Mouse (Mus musculus): ENCODE measurements around the gene Cyp2d22. TPM values are rescaled to one million over a fixed set of nuclear protein-coding genes. Genes with fewer than 3 reads are reported as not detected.
"Not testable (repeated sequence)": the region's sequence is repeated elsewhere in the genome, so short reads cannot be mapped to it uniquely, and the experiment has no call there.

The Cyp2d22 gene
- total RNA-seq, 1 experiment from 2014 or later, result 0.64 TPM

DNA sequence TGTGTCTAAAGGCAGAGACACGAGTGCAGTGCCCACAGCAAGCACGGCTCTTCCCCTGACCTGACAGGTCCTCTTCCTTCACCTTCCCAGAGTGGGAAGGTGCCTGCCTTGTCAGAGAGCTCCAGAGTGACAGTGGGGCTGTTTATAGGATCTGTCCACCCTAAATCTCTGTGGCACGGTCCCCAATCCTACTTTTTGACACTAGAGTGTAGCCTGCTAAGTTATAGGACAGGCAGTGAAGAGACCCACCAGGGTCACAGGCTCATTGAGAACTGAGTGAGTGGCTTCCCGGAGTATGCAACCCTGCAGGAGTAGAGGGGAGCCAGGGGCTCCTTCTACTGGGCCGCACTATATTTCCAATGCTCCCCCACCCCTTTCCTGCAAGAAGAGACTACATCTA, 2.4 kb downstream of the Cyp2d22 start:
- no peak for ATAC-seq (replicated peaks; ENCODE audit: low read depth, poor library complexity, severe bottlenecking)

DNA sequence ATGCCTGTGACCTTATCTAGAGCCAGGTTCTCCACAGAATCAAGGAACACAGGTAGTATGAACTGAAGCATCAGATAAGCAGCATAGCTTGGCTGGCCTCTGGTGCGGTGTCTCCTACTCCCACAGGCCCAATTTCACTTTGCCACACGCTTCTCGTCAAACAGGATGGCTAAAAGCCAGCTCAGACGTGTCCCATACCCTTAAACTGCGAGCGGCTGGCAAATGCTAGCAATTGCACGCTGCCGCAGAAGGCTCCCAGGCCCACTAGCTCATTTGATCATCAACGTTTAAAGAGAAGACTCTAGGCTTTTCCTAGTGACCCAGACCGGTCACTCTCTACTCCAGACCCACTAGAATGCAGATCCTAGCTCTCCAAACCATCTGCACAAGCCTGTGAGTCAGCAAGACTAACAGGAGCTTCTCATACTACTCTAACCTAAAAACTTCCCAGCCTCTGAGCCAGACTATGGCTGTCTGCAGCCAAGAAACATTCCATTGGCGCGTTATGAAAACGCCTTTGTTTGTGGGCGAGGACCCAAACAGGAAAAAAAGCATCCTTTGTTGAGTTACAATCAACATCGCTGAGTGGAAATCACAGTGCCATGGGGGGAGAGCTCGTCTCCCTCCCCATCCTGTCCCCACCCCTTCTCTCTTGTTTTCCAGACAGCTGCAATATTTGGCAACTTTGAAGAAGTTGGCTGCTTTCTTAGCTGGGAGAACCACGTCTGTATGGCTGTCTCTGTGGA, 3.5 kb downstream of the Cyp2d22 start:
- ATAC-seq (replicated peaks; ENCODE audit: low read depth, poor library complexity, severe bottlenecking), result no peak

- ATAC-seq (replicated peaks; ENCODE audit: low read depth, poor library complexity, severe bottlenecking), result no peak
Measured at GRCm38 (mm10) chr15:82375855-82376254, 4.2 kb downstream of the Cyp2d22 start.

DNA sequence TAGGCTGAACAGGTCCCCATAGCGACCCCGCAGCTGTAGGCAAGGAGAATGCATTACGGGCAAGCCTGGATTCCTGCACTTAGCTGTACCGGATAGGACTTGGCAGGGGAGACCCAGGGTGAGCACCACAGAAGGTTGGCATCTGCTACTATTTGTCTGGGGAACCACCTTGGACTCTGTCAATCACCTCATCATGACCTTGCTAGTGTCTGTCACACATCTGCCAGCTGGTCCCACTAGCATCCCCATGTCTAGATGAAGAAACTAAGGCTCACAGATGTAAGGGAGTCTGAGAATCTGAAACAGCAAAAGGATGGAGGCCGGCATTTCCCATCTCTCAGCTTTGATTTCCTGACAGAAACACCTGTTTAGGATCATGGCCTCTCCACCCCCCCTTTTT, 5.6 kb downstream of the Cyp2d22 start:
- ATAC-seq (replicated peaks; ENCODE audit: low read depth, poor library complexity, severe bottlenecking), result no peak

DNA sequence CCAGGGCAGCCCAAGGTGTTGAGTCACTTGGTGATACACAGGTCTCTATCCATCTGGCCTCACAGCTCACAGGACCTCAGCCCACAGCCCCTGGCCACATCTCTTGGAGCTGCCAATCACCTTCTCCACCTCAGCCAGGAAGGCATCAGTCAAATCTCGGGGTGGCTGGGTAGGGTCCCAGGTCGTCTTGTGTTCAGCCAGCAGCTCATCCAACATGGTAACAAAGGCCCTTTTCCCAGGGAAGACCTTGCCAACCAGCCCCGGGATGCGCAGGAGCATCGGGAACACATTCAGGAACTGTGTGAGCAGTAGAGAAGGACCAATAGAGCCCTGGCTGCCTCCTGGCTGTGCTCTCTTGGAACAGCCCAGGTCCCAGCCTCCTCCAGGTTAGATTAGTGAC, 7.1 kb downstream of the Cyp2d22 start:
- ATAC-seq (replicated peaks; ENCODE audit: low read depth, poor library complexity, severe bottlenecking), result no peak

DNA sequence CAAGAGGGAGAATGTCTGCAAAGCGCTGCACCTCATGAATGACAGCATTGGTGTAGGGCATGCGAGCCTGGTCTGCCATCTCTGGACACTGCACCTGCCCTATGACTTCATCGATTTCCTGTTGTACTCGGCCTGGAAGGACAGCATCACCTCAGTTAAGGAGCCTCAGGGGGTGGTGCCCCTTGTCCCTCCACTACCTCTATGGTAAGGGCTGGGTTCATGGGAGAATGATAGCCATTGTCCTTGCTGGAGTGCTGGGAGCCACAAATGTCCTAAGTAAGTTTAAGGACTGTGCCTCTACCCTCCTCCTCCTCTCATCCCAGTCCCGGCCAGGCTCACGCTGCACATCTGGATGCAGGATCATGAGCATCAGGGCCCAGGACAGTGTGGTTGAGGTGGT, 7.6 kb downstream of the Cyp2d22 start:
- ATAC-seq (replicated peaks; ENCODE audit: low read depth, poor library complexity, severe bottlenecking), result no peak

- ATAC-seq (replicated peaks; ENCODE audit: low read depth, poor library complexity, severe bottlenecking), result no peak
Measured at GRCm38 (mm10) chr15:82368851-82369250, 11.2 kb downstream of the Cyp2d22 start.

GRCm38 (mm10) chr15:82368146-82368545, 11.9 kb downstream of the Cyp2d22 start:
- no peak for ATAC-seq (replicated peaks; ENCODE audit: low read depth, poor library complexity, severe bottlenecking)

GRCm38 (mm10) chr15:82364561-82364960, 15.5 kb downstream of the Cyp2d22 start:
- not testable (repeated sequence) for ATAC-seq (replicated peaks; ENCODE audit: low read depth, poor library complexity, severe bottlenecking)

DNA sequence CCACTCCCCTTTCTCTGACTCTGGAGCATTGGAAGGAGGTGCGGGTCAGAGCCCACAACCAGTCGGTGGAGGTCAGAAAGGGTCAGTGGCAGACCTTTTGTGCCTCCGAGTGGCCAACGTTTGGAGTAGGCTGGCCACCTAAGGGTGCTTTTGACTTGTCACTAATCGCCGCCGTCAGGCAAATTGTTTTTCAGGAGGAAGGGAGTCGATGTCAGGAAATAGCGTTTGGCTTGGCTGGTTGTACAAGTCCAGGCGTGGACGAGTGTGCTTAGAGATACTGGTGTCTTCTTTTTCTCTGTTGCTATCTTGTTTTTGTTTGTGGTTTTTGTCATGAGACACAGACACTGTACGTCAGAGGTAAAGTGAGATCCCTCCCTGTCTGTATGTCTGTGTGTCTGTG, 16.3 kb downstream of the Cyp2d22 start:
- ATAC-seq (replicated peaks; ENCODE audit: low read depth, poor library complexity, severe bottlenecking), result not testable (repeated sequence)

GRCm38 (mm10) chr15:82362234-82362633, 17.8 kb downstream of the Cyp2d22 start:
- ATAC-seq (replicated peaks; ENCODE audit: low read depth, poor library complexity, severe bottlenecking), result no peak

DNA sequence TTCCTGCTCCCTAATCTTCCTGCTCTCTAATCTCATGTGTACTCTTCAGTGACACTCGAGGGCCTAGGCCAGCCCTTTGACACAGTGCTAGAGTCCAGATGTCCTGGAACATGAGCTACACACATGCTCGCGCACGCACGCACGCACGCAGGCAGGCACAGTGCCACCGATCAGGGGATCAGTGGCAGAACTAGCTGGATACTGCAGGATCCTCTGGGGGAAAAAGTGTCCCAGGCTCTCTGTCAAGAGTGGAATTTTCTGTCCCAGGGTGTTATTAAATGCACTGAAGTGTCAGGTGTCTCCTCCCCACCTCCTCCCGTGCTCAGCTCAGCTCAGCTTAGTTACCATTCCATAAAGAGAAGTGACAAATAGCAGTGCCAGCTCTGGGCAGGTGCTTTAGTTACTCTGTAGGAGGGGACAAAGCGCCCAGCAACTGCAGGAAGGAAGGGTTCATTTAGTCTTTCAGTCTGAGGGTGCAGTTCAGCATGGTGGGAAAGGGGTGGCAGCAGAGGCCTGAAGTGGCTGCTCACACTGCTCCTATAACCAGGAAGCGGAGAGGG, 18.5 kb downstream of the Cyp2d22 start:
- peak; percentile 97 for ATAC-seq (replicated peaks; ENCODE audit: low read depth, poor library complexity, severe bottlenecking)

- no peak for ATAC-seq (replicated peaks; ENCODE audit: low read depth, poor library complexity, severe bottlenecking)
Measured at GRCm38 (mm10) chr15:82358431-82359260, 21.4 kb downstream of the Cyp2d22 start.

DNA sequence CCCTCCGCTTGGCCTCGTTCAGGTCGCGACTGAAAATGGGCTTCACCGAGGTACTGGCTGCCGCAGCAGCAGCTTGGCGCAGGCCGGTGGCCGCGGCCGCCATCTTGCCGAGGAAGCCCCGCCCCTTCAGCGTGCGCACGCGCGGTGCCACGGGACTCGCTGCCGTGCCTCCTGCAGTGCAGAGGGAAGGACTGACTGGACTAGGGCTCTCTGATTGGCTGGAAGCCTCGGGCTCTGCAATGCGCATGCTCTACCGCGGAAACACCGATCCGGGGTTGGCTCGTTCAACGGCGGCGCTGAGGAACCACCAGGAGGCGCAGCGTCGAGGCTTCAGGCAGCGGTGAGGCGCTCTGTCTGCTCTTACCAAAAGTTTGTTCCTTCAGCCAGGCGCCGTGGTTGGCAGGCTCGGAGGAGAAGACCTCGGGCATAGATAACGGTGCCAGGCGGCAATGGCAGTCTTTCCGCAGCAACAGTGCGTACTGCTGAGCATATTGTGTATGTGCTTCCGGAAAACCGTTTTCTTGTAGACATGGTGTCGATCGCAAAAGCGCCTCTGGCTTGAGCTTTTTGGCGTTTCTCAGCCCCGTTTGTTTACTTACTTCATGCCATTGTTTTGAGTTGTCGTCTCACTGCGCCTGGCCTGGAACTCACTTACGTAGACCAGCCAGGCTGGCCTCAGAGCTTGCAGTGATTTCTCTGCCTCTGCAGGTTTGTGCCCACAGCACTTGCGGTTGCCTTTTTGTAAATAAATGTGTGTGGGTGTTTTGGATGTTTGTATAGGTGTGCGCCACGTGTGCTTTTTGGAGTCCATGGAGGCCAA, 25.7 kb downstream of the Cyp2d22 start, which contains the start of gene Ndufa6:
Ndufa6 (minus strand) TSS at position 197 of the 820 bp plus-strand sequence.
- ATAC-seq (replicated peaks; ENCODE audit: low read depth, poor library complexity, severe bottlenecking), result peak; percentile 98

DNA sequence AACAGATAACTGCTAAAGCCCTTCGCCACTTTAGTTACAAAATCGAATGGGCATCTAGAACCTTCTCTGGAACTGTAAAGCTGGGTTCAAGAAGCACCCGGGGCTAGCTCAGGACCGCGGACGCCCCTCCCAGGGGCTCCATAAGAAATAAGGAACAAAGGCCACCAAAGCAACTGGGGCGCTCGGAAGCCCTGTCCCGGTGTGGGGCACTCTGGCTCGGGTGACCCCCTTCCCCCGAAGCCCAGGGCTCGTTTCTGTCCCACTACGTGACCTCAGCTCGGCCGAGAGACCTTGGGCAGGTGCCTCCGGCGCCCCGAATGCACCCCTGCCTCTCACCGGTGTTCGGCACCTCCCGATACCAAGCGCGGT, 26.3 kb downstream of the Cyp2d22 start:
- 0 out of 2 replicates have a peak, but pooled peaks have one; percentile 14 for ATAC-seq (replicated peaks; ENCODE audit: low read depth, poor library complexity, severe bottlenecking)

DNA sequence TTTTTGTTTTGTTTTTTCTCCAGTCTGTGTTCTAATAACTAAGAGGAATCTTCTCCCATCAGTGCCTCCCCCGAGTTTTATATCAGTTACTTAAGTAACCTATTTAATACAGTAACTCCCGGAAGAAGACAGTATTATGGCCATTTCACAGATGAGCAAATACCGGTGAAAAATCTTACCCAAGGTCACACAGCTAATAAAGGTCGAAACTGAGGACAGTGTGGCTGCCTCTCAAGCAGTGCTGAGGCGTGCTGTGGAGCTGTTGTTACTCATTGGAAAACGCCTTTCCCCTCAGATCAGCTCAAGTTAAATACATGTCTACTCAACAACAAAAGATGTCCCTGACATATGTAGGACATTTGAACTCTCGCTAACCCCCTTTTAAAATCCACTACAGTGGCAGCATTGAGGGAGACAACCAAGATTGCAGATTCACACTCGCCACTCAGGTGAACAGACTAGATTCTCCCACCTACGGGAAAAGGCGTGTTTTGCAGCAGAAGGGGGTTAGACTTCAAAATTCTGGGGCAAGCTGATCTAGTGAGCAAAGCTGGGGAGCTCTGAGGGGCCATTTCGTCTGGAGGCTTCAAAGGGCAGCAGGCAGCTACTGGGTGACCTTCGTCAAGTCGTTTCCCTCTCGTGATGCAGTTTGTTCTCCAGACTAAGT, 26.8 kb downstream of the Cyp2d22 start:
- ATAC-seq (replicated peaks; ENCODE audit: low read depth, poor library complexity, severe bottlenecking), result no peak

DNA sequence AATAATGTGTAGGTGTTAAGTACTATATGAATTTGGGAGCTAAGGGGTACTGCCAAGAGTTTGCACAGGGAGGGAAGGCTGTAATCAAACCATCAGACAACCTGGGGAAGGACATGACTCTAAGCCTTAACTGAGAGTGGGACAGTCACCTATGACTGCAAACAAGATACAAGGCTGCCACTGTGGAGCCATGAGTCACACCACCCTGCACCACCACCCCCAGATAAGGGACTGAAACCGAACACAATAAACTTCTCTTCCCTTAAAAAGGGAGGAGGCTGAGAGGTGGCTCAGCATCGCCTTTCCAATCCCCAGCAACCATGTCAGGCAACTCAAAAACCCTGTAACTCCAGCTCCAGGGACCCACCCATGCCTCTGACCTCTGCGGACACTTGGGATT, 28.6 kb downstream of the Cyp2d22 start:
- ATAC-seq (replicated peaks; ENCODE audit: low read depth, poor library complexity, severe bottlenecking), result no peak

DNA sequence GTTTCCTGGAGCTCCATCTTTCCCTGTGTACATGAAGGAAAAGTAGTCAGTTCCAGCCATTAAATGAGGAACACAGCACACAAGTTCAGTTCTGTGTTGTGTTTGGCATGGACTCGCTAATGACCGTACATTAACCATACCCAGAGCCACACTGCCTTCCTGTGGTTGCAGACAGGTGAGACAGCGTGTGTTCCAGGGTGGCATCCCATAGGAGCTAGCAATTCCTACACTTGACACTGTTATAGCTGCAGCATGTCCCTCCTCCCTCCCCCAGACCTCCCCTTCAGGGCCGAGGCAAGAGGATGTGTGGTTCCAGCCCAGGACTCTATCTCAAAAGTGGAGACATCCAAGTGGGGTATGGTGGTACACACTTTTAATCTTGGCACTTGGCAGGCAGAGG, 29.7 kb downstream of the Cyp2d22 start:
- ATAC-seq (replicated peaks; ENCODE audit: low read depth, poor library complexity, severe bottlenecking), result no peak

GRCm38 (mm10) chr15:82348999-82349341, 31.1 kb downstream of the Cyp2d22 start:
- ATAC-seq (replicated peaks; ENCODE audit: low read depth, poor library complexity, severe bottlenecking), result no peak

All from common myeloid progenitor, adult 5-6 weeks (primary cell).